Mouse (Mus musculus): ENCODE results near the gene Krt16.

DNA sequence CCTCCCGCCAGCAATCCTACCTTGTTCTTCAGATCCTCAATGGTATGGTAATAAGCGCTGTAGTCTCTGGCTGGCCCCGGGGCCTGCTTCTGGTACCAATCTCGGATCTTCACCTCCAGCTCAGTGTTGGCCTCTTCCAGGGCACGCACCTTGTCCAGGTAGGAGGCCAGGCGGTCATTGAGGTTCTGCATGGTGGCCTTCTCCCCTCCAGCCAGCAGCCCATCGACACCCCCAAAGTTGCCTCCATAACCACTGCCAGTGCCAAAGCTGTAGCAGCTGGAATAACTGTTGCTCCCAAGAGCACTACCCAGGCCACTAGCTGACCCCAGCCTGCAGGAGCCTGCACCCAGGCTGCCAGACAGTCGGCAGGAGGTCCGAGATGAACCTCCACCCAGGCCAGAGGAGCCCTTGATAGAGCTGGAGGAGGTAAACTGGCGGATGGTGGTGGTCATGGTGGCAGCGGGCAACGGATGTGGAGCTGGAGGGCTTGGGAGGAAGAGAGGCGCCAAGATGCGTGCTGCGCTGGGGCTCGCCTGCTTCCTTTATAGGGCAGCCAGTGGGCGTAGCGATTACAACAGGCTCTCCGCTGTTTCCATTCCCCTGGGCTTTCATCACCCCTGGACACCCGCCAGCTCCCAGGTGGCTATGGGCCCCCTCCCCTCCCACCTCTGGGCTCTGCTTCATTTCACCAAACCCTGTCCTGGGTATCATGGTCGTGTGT, 12.0 kb upstream of the Krt16 start, which contains the start of gene Krt17:
- TF ChIP-seq GATA1 (IDR thresholded peaks at IDR 0.05; ENCODE audit: borderline replicate concordance, low read length) (no peak), FLI1 (IDR thresholded peaks at IDR 0.05; ENCODE audit: low read length) (no peak)
